Mouse (Mus musculus) lung, adult 2 months (tissue): ENCODE measurements around the gene Ablim1.

ENCODE experiments used
- CTCF ChIP-seq: fragments of 200-500 bp; IDR thresholded peaks from 2 replicates; pipeline ENCODE4 v1.5.1; 2011; ENCODE audit warnings: mild to moderate bottlenecking, low read length, control low read depth; ENCODE audit not compliant: insufficient read depth
- POLR2A ChIP-seq: fragments of 200-500 bp; IDR thresholded peaks from 2 replicates; pipeline ENCODE4 v1.6.1; 2011; ENCODE audit warnings: low read depth, mild to moderate bottlenecking, control low read depth, low read length, borderline replicate concordance; ENCODE audit errors: extremely low read depth

GRCm38 (mm10) chr19:57215527-57215926 lies 99.2 kb downstream of the Ablim1 start:
- TF ChIP-seq CTCF: no peak
- no peak for TF ChIP-seq POLR2A
